Mouse (Mus musculus) limb, embryonic 11.5 days (tissue): ENCODE measurements around the gene Elavl2. TPM values are rescaled to one million over a fixed set of nuclear protein-coding genes. Genes with fewer than 3 reads are reported as not detected.
"Not testable (repeated sequence)": the region's sequence is repeated elsewhere in the genome, so short reads cannot be mapped to it uniquely, and the experiment has no call there.

Source experiments
- ATAC-seq: fragments of 200-750 bp; cut with Nextera tagmentation; 2 replicates; pipeline ENCODE4 v1.8.0; 2017; ENCODE audit warnings: low read depth; ENCODE audit not compliant: insufficient number of reproducible peaks, low FRiP score, low TSS enrichment
- DNase-seq: peaks from one replicate; pipeline ENCODE4 v3.0.0-alpha.2; 2015; ENCODE audit warnings: low spot score
- H3K27ac ChIP-seq: fragments of 300-500 bp; sonication (generic); replicated peaks from 2 replicates; pipeline ENCODE4 v1.5.1; 2014; ENCODE audit warnings: low read depth, mild to moderate bottlenecking, low read length
- H3K27me3 ChIP-seq: fragments of 300-500 bp; sonication (generic); 2 replicates; pipeline ENCODE4 v1.6.1; 2014; ENCODE audit warnings: mild to moderate bottlenecking, low read length, mixed read lengths; ENCODE audit not compliant: control insufficient read depth, insufficient read depth
- H3K36me3 ChIP-seq: fragments of 300-500 bp; sonication (generic); 2 replicates; pipeline ENCODE4 v1.6.1; 2014; ENCODE audit warnings: mild to moderate bottlenecking, low read length, moderate library complexity, mixed read lengths; ENCODE audit not compliant: control insufficient read depth, insufficient read depth
- H3K4me1 ChIP-seq: fragments of 300-500 bp; sonication (generic); 2 replicates; pipeline ENCODE4 v1.6.1; 2014; ENCODE audit warnings: low read length, mixed read lengths; ENCODE audit not compliant: control insufficient read depth, insufficient read depth
- H3K4me2 ChIP-seq: fragments of 300-500 bp; sonication (generic); 2 replicates; pipeline ENCODE4 v1.6.1; 2014; ENCODE audit warnings: low read depth, mild to moderate bottlenecking, moderate library complexity; ENCODE audit not compliant: severe bottlenecking
- H3K4me3 ChIP-seq: fragments of 300-500 bp; sonication (generic); 2 replicates; pipeline ENCODE4 v1.5.1; 2014; ENCODE audit warnings: low read depth, low read length
- H3K9ac ChIP-seq: fragments of 300-500 bp; sonication (generic); 2 replicates; pipeline ENCODE4 v1.6.1; 2014; ENCODE audit warnings: mild to moderate bottlenecking, low read length
- H3K9me3 ChIP-seq: fragments of 300-500 bp; sonication (generic); 2 replicates; pipeline ENCODE4 v1.6.1; 2016; ENCODE audit warnings: low read length; ENCODE audit not compliant: control insufficient read depth
- WGBS: fragments of 180-500 bp; shearing (Covaris S2); extraction: QIAGEN DNeasy Blood & Tissue Kit; methylation state at CpG from one replicate; pipeline ENCODE4 v1.1.7; 2014; 5-methylcytosine and 5-hydroxymethylcytosine counted together
- polyA plus RNA-seq: library from polyadenylated mRNA; unstranded; fragments of >200 nt; fragmentation: Nextera tagmentation; extraction: Ambion mirVana; gene quantifications from 2 replicates; pipeline ENCODE4 v1.2.1, GENCODE M21; 2014

The Elavl2 gene
- polyA plus RNA-seq, 1 experiment from 2014 or later, result 4.2 TPM

- Histone ChIP-seq H3K4me1 (peaks cover 3% of the 10 kb centered on the region; the same call in 1 of the 2 replicates), H3K27me3 (no peaks in the 10 kb centered on the region), H3K9ac (no peak overlapping the region), H3K36me3 (no peaks in the 10 kb centered on the region), H3K27ac (no peak overlapping the region), H3K9me3 (no peaks in the 10 kb centered on the region), H3K4me3 (no peak overlapping the region), H3K4me2 (no peak overlapping the region)
- no peak for ATAC-seq
- WGBS, result 82% methylated on average over 1 of the region's 1 CpGs
- no peak for DNase-seq
These were observed 109.1 kb downstream of the Elavl2 start for GRCm38 (mm10) chr4:91291526-91291925.

GRCm38 (mm10) chr4:91290373-91290772 lies 110.2 kb downstream of the Elavl2 start:
- ATAC-seq (no peak), DNase-seq (no peak)
- no peaks in the 10 kb centered on the region for H3K27me3 ChIP-seq
- no peak overlapping the region for H3K9ac ChIP-seq
- H3K27ac ChIP-seq, result no peak overlapping the region
- H3K36me3 ChIP-seq, result no peaks in the 10 kb centered on the region
- peaks cover 3% of the 10 kb centered on the region; the same call in 1 of the 2 replicates for H3K4me1 ChIP-seq
- no peaks in the 10 kb centered on the region for H3K9me3 ChIP-seq
- 41% methylated on average over 1 of the region's 1 CpGs for WGBS
- no peak overlapping the region for H3K4me3 ChIP-seq
- no peak overlapping the region for H3K4me2 ChIP-seq

GRCm38 (mm10) chr4:91289151-91289550 lies 111.4 kb downstream of the Elavl2 start:
- Histone ChIP-seq H3K9me3 (no peaks in the 10 kb centered on the region), H3K4me2 (no peak overlapping the region), H3K4me1 (peaks cover 3% of the 10 kb centered on the region; the same call in 1 of the 2 replicates), H3K9ac (no peak overlapping the region), H3K27me3 (no peaks in the 10 kb centered on the region), H3K27ac (no peak overlapping the region), H3K4me3 (no peak overlapping the region), H3K36me3 (no peaks in the 10 kb centered on the region)
- peak; percentile 49 for DNase-seq
- WGBS, result 12% methylated on average over 1 of the region's 1 CpGs
- peak; percentile 72; the same call in 1 of the 2 replicates for ATAC-seq

- 86% methylated on average over 1 of the region's 1 CpGs for WGBS
- Histone ChIP-seq H3K9ac (no peak overlapping the region), H3K4me3 (no peak overlapping the region), H3K4me2 (no peak overlapping the region), H3K9me3 (no peaks in the 10 kb centered on the region), H3K4me1 (no peaks in the 10 kb centered on the region), H3K36me3 (no peaks in the 10 kb centered on the region), H3K27me3 (no peaks in the 10 kb centered on the region), H3K27ac (no peak overlapping the region)
- DNase-seq (no peak), ATAC-seq (no peak)
These were observed 132.2 kb downstream of the Elavl2 start for GRCm38 (mm10) chr4:91268390-91268789.

GRCm38 (mm10) chr4:91263733-91264440 lies 136.7 kb downstream of the Elavl2 start:
- ATAC-seq (no peak), DNase-seq (no peak)
- Histone ChIP-seq H3K27ac (no peak overlapping the region), H3K4me2 (no peak overlapping the region), H3K4me3 (no peak overlapping the region), H3K27me3 (no peaks in the 10 kb centered on the region), H3K4me1 (no peaks in the 10 kb centered on the region), H3K9ac (no peak overlapping the region), H3K9me3 (no peaks in the 10 kb centered on the region), H3K36me3 (no peaks in the 10 kb centered on the region)
- WGBS, result 92% methylated on average over 19 of the region's 19 CpGs

- Histone ChIP-seq H3K9me3 (no peaks in the 10 kb centered on the region), H3K4me1 (no peaks in the 10 kb centered on the region), H3K27me3 (no peaks in the 10 kb centered on the region), H3K4me2 (no peak overlapping the region), H3K36me3 (no peaks in the 10 kb centered on the region), H3K4me3 (no peak overlapping the region), H3K9ac (no peak overlapping the region), H3K27ac (no peak overlapping the region)
- DNase-seq (no peak), ATAC-seq (no peak)
- WGBS, result 70% methylated on average over 8 of the region's 8 CpGs
These were observed 137.7 kb downstream of the Elavl2 start for GRCm38 (mm10) chr4:91262839-91263238.

GRCm38 (mm10) chr4:91260622-91261021 lies 140.0 kb downstream of the Elavl2 start:
- no peak overlapping the region for H3K9ac ChIP-seq
- ATAC-seq (no peak), DNase-seq (no peak)
- H3K4me1 ChIP-seq, result no peaks in the 10 kb centered on the region
- no peaks in the 10 kb centered on the region for H3K9me3 ChIP-seq
- no peaks in the 10 kb centered on the region for H3K27me3 ChIP-seq
- H3K36me3 ChIP-seq, result no peaks in the 10 kb centered on the region
- WGBS, result 89% methylated on average over 4 of the region's 4 CpGs
- H3K27ac ChIP-seq, result no peak overlapping the region
- H3K4me3 ChIP-seq, result no peak overlapping the region
- no peak overlapping the region for H3K4me2 ChIP-seq

GRCm38 (mm10) chr4:91248650-91249049 lies 151.9 kb downstream of the Elavl2 start:
- Histone ChIP-seq H3K27ac (no peak overlapping the region), H3K9me3 (no peaks in the 10 kb centered on the region), H3K27me3 (no peaks in the 10 kb centered on the region), H3K9ac (no peak overlapping the region), H3K4me1 (no peaks in the 10 kb centered on the region), H3K4me2 (no peak overlapping the region), H3K36me3 (no peaks in the 10 kb centered on the region), H3K4me3 (no peak overlapping the region)
- ATAC-seq (no peak), DNase-seq (no peak)
- WGBS, result 92% methylated on average over 1 of the region's 1 CpGs

GRCm38 (mm10) chr4:91245136-91245535 lies 155.4 kb downstream of the Elavl2 start:
- not testable (repeated sequence) for H3K4me1 ChIP-seq, H3K4me2 ChIP-seq, DNase-seq, ATAC-seq, H3K4me3 ChIP-seq, H3K27me3 ChIP-seq, H3K9me3 ChIP-seq, H3K27ac ChIP-seq, H3K9ac ChIP-seq, H3K36me3 ChIP-seq
- WGBS, result 92% methylated on average over 4 of the region's 8 CpGs
